Mouse (Mus musculus) liver, embryonic 14.5 days (tissue): ENCODE measurements around the gene Vwf. TPM values are rescaled to one million over a fixed set of nuclear protein-coding genes. Genes with fewer than 3 reads are reported as not detected.

ENCODE experiments used
- ATAC-seq: fragments of 200-750 bp; cut with Nextera tagmentation; 2 replicates; pipeline ENCODE4 v1.8.0; 2017; ENCODE audit warnings: moderate number of reproducible peaks, mild to moderate bottlenecking, moderate library complexity; ENCODE audit not compliant: insufficient read depth
- DNase-seq, 3 experiments: peaks; one replicate each; pipeline ENCODE4 v3.0.0-alpha.2; 2012 to 2013; ENCODE audit warnings: low read depth in 3 of 3, low spot score in 3 of 3
- H3K27ac ChIP-seq: fragments of 300-500 bp; sonication (generic); 2 replicates; pipeline ENCODE4 v1.5.1; 2014; ENCODE audit warnings: moderate library complexity, mild to moderate bottlenecking, control low read depth, inconsistent platforms
- H3K27me3 ChIP-seq: fragments of 300-500 bp; sonication (generic); 2 replicates; pipeline ENCODE4 v1.6.1; 2014; ENCODE audit warnings: mild to moderate bottlenecking, low read length, moderate library complexity; ENCODE audit not compliant: control insufficient read depth, insufficient read depth
- H3K36me3 ChIP-seq: fragments of 300-500 bp; sonication (generic); replicated peaks from 2 replicates; pipeline ENCODE4 v1.6.1; 2014; ENCODE audit warnings: low read depth; ENCODE audit not compliant: control insufficient read depth, insufficient read depth
- H3K4me1 ChIP-seq, 2 experiments: fragments of 200-500 bp in 1 of 2; fragments of 300-500 bp in 1 of 2; sonication (generic) in 1 of 2; replicated peaks; 2 replicates each; pipeline ENCODE4 v1.6.1; 2012 to 2014; ENCODE audit warnings: antibody characterized with exemption in 1 of 2, inconsistent platforms in 1 of 2, low read length in 1 of 2; ENCODE audit not compliant: control insufficient read depth in 2 of 2, insufficient read depth in 2 of 2
- H3K4me2 ChIP-seq: fragments of 300-500 bp; sonication (generic); 2 replicates; pipeline ENCODE4 v1.6.1; 2014; ENCODE audit warnings: low read depth, mild to moderate bottlenecking, control low read depth, moderate library complexity
- H3K4me3 ChIP-seq, 2 experiments: fragments of 200-500 bp in 1 of 2; fragments of 300-500 bp in 1 of 2; sonication (generic) in 1 of 2; 2 replicates each; pipeline ENCODE4 v1.5.1; 2012 to 2014; ENCODE audit warnings: low read depth in 2 of 2, low read length in 2 of 2, mild to moderate bottlenecking in 2 of 2, control low read depth in 1 of 2, inconsistent platforms in 1 of 2, moderate library complexity in 1 of 2; ENCODE audit not compliant: insufficient read depth in 1 of 2
- H3K9ac ChIP-seq: fragments of 300-500 bp; sonication (generic); replicated peaks from 2 replicates; pipeline ENCODE4 v1.6.1; 2014; ENCODE audit warnings: mild to moderate bottlenecking, control low read depth, moderate library complexity
- H3K9me3 ChIP-seq: fragments of 300-500 bp; sonication (generic); 2 replicates; pipeline ENCODE4 v1.6.1; 2016; ENCODE audit warnings: low read length, mixed read lengths; ENCODE audit not compliant: control insufficient read depth
- CTCF ChIP-seq: IDR thresholded peaks from 2 replicates; pipeline ENCODE4 v1.5.1; 2016; ENCODE audit warnings: antibody characterized with exemption, low read depth, control low read depth
- EP300 ChIP-seq: IDR thresholded peaks from 2 replicates; pipeline ENCODE4 v1.6.1; 2016; ENCODE audit warnings: antibody characterized with exemption, low read depth
- WGBS: fragments of 180-500 bp; shearing (Covaris S2); extraction: QIAGEN DNeasy Blood & Tissue Kit; methylation state at CpG from one replicate; pipeline ENCODE4 v1.1.7; 2014; ENCODE audit not compliant: insufficient replicate concordance; 5-methylcytosine and 5-hydroxymethylcytosine counted together
- polyA plus RNA-seq, 2 experiments: library from polyadenylated mRNA; depleted of rRNA in 1 of 2; stranded (reverse) in 1 of 2; unstranded in 1 of 2; fragments of >200 nt; fragmentation: Nextera tagmentation in 1 of 2; extraction: Ambion mirVana in 1 of 2; gene quantifications; 2 replicates each; pipeline versions ENCODE4 v1.2.1 to v1.2.3; 2012 to 2014

Vwf gene
- polyA plus RNA-seq, 2 experiments: 9.0 to 11.1 TPM

GRCm38 (mm10) chr6:125553551-125553950 lies 7.0 kb downstream of the Vwf start:
- Histone ChIP-seq H3K27me3 (no peaks in the 10 kb centered on the region), H3K4me1 (peaks cover 2 to 21% of the 10 kb centered on the region in 2 experiments; a peak in 2 of 4 replicates), H3K36me3 (no peaks in the 10 kb centered on the region), H3K9me3 (no peaks in the 10 kb centered on the region), H3K9ac (no peak overlapping the region), H3K4me2 (no peak overlapping the region), H3K27ac (no peak overlapping the region), H3K4me3 (no peak overlapping the region)
- ATAC-seq (no peak), DNase-seq (no peak)
- TF ChIP-seq EP300 (no peak), CTCF (no peak)
- 62% methylated on average over 4 of the region's 4 CpGs for WGBS

DNA sequence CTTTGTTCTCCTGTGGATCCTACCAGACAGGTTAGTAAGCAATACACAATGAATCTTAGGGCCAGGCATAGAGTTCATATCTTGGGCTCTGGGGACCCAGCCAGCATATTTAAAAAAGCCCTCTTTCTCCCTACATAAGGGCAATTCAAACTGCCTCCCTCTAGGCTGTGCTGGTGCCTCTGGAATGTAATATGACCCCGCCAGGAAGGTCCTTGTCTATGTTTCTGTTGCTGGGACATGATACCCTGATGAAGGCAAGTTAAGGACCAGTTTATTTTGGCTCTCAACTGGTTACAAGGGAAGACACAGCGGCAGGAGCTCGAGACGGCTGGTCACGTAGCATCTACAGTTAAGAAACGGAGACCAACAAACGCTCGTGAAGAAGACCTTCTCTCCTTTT lies 12.3 kb downstream of the Vwf start:
- ATAC-seq (no peak), DNase-seq (no peak)
- Histone ChIP-seq H3K9ac (no peak overlapping the region), H3K9me3 (no peaks in the 10 kb centered on the region), H3K27me3 (no peaks in the 10 kb centered on the region), H3K4me1 (peaks cover 23 to 39% of the 10 kb centered on the region in 2 experiments), H3K4me2 (no peak overlapping the region), H3K27ac (no peak overlapping the region), H3K36me3 (no peaks in the 10 kb centered on the region), H3K4me3 (no peak overlapping the region)
- TF ChIP-seq CTCF (no peak), EP300 (no peak)
- 60% methylated on average over 8 of the region's 8 CpGs for WGBS

DNA sequence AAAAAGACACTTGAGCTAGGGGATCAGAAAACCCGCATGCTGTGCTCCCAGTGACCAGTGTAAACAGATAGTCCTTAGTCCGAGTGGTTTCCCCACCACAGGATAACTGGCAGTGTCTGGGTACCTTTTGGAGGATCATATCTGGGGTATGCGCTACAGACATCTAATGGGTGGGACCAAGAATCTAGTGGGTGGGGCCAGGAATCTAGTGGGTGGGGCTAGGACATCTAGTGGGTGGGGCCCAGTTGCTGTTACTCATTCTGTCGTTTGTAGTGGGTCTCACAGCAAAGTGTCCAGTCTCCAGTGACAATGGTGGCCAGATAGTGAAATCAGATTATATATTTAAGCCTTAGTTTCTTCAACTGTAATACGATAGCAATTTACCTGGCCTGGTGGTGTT lies 14.5 kb downstream of the Vwf start:
- no peaks in the 10 kb centered on the region for H3K36me3 ChIP-seq
- H3K4me1 ChIP-seq: peaks cover 44 to 61% of the 10 kb centered on the region in 2 experiments
- peak in 2 of 3 experiments; percentile 51 to 57 for DNase-seq
- H3K4me2 ChIP-seq: no peak overlapping the region; the same call in 1 of the 2 replicates
- ATAC-seq: peak; percentile 32; the same call in 1 of the 2 replicates
- H3K27me3 ChIP-seq: no peaks in the 10 kb centered on the region
- no peaks in the 10 kb centered on the region for H3K9me3 ChIP-seq
- 28% methylated on average over 5 of the region's 5 CpGs for WGBS
- no peak overlapping the region for H3K4me3 ChIP-seq
- no peak overlapping the region for H3K9ac ChIP-seq
- TF ChIP-seq EP300 (no peak), CTCF (no peak)
- peak overlapping the region; percentile 63 for H3K27ac ChIP-seq

GRCm38 (mm10) chr6:125561521-125561920 lies 14.9 kb downstream of the Vwf start:
- no peak overlapping the region for H3K9ac ChIP-seq
- TF ChIP-seq CTCF: no peak
- no peak overlapping the region for H3K4me2 ChIP-seq
- no peak for ATAC-seq
- no peak for DNase-seq
- no peak overlapping the region for H3K4me3 ChIP-seq
- no peaks in the 10 kb centered on the region for H3K27me3 ChIP-seq
- H3K36me3 ChIP-seq: no peaks in the 10 kb centered on the region
- peaks cover 47 to 64% of the 10 kb centered on the region in 2 experiments for H3K4me1 ChIP-seq
- peak overlapping the region; percentile 63 for H3K27ac ChIP-seq
- no peaks in the 10 kb centered on the region for H3K9me3 ChIP-seq
- 83% methylated on average over 2 of the region's 2 CpGs for WGBS

DNA sequence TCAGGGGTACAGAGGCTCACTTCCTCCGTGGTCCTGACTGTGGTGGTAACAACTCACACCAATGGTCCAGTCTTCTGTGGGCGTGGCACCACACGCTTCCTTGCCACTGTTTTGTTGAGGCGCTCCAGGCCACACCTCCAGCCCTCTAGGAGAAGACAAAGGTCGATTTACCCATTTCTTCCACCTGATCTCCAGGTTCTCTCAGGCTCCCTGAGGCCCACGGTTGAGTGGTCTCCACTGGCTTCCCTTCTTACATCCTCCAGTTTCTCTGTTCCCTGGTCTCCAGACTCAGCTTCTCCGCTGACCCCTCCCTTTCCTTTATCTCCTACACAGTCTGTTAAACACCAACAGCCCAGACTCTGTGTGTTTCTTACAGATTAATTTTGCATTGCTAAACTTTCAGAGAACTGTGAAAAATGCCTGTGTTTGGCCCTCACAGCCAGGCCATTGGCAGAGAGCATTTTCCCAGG lies 18.3 kb downstream of the Vwf start:
- Histone ChIP-seq H3K4me1 (peaks cover 67 to 76% of the 10 kb centered on the region in 2 experiments), H3K9me3 (no peaks in the 10 kb centered on the region), H3K36me3 (no peaks in the 10 kb centered on the region), H3K27me3 (no peaks in the 10 kb centered on the region), H3K4me2 (peak overlapping the region; percentile 60), H3K9ac (peak overlapping the region; percentile 46), H3K27ac (peak overlapping the region; percentile 97), H3K4me3 (peak overlapping the region; percentile 22 to 49)
- ATAC-seq (peak; percentile 93), DNase-seq (peak; percentile 78 to 85 (median 85))
- 19% methylated on average over 7 of the region's 7 CpGs for WGBS
- TF ChIP-seq CTCF (no peak), EP300 (peak; percentile 96)
